Mouse (Mus musculus) retina, embryonic 14.5 days (tissue): Measurements from ENCODE around the gene Cenpm.
A peak's percentile ranks its signal among the peaks of the same experiment; 100 is the strongest.

ENCODE experiments used
- DNase-seq: peaks from one replicate; pipeline ENCODE4 v3.0.0-alpha.2; 2015; ENCODE audit warnings: low spot score

Gene Cenpm

DNA sequence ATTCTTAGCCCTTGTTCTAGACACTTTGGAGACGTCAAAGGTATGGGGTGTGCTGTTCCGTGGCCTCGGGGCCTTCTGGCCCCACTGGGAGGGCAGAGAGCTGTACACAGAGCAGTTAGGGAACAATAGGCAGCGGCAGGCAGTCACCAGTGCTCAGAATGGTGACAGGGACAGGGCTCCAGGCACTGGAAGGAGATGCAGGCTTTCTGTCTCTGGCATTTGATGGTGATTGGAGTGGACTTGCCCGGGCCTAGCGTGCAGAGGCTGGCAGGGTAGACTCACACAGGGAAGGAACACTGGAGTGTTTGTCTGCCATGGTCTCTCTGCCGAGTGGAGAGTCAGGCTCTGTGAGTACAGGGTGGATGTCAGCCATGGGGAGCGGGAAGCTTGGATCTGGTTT, 51.9 kb downstream of the Cenpm start:
- peak; percentile 80 for DNase-seq

- DNase-seq = peak; percentile 59
These were observed 55.9 kb downstream of the Cenpm start for GRCm38 (mm10) chr15:82188481-82189240.

GRCm38 (mm10) chr15:82187924-82188323, 56.6 kb downstream of the Cenpm start:
- DNase-seq = no peak

DNA sequence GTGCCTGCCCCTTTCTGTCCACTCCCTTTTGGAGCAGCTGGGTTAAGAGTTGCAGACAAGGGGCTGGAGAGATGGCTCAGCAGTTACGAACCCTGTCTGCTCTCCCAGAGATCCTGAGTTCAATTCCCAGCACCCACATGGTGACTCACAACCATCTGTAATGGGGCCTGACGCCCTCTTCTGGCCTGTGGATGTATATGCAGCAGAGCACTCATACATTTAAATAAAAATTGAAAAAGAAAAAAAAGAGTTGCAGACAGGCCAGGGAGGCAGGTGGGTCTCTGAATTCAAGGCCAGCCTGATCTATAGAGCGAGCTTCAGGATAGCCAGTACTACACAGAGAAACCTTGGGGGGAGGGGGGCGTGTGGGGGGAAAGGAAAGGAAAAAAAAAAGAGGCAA, 57.1 kb downstream of the Cenpm start:
- no peak for DNase-seq

- DNase-seq = no peak
These were observed 57.6 kb downstream of the Cenpm start for GRCm38 (mm10) chr15:82186931-82187330.

- no peak for DNase-seq
These were observed 58.4 kb downstream of the Cenpm start for GRCm38 (mm10) chr15:82186131-82186530.

- DNase-seq = no peak
These were observed 59.3 kb downstream of the Cenpm start for GRCm38 (mm10) chr15:82185062-82185783.

DNA sequence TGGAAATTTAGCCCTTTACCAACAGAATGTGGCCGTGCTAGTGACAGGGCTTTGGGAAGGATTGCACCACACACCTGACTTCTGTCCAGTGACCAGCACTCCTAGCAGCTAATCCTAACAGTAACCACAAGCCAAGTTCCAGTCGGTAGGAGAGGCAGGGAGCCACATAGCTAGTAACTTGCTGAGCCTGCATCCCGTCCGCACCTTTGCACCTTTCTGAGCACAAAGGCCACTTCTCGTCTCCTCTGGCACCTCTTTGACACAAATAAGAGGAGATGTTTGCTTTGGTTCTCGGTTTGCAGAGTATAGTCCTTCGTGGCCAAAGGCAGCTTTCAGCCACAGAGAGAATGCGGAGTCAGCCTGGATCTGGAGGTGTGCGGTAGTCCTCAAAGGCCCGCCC, 59.9 kb downstream of the Cenpm start:
- no peak for DNase-seq

DNA sequence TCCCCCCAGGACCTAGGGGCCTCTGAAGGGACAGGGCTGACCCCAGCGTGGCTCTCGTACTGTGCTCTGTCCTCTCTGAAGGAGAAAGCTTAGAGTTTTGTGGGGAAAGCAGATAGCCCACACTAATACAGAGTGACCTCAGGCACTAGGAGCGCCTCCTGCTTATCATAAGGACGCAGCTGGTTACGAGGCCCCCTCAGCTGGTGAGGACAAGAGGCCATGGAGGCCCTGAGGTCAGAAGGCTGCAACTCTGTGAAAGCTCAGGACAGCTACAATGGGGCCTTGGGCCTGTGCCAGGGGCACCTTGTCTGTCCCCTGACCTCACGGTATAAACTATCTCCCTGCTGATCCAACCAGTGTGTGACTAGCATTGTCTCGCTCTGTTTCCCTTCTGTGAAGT, 60.4 kb downstream of the Cenpm start:
- no peak for DNase-seq
